Mouse (Mus musculus) heart, postnatal 0 days (tissue): ENCODE results near the gene Sbno1. TPM values are rescaled to one million over a fixed set of nuclear protein-coding genes. Genes with fewer than 3 reads are reported as not detected.
"Not testable (repeated sequence)": the region's sequence is repeated elsewhere in the genome, so short reads cannot be mapped to it uniquely, and the experiment has no call there.

Experiments
- ATAC-seq: fragments of 200-750 bp; cut with Nextera tagmentation; 2 replicates; pipeline ENCODE4 v1.8.0; 2017; ENCODE audit warnings: low read depth, moderate number of reproducible peaks, moderate library complexity; ENCODE audit not compliant: insufficient read depth
- DNase-seq: peaks from one replicate; pipeline ENCODE4 v3.0.0-alpha.2; 2016; ENCODE audit warnings: low spot score
- H3K27ac ChIP-seq: fragments of 300-500 bp; sonication (generic); 2 replicates; pipeline ENCODE4 v1.5.1; 2014; ENCODE audit warnings: low read depth, mild to moderate bottlenecking
- H3K27me3 ChIP-seq: fragments of 300-500 bp; sonication (generic); 2 replicates; pipeline ENCODE4 v1.6.1; 2014; ENCODE audit warnings: low read length, mixed read lengths; ENCODE audit not compliant: control insufficient read depth, insufficient read depth
- H3K36me3 ChIP-seq: fragments of 300-500 bp; sonication (generic); replicated peaks from 2 replicates; pipeline ENCODE4 v1.6.1; 2014; ENCODE audit warnings: low read length, mixed read lengths; ENCODE audit not compliant: control insufficient read depth, insufficient read depth
- H3K4me1 ChIP-seq: fragments of 300-500 bp; sonication (generic); 2 replicates; pipeline ENCODE4 v1.6.1; 2014; ENCODE audit warnings: antibody characterized with exemption; ENCODE audit not compliant: control insufficient read depth, insufficient read depth
- H3K4me2 ChIP-seq: fragments of 300-500 bp; sonication (generic); 2 replicates; pipeline ENCODE4 v1.6.1; 2014; ENCODE audit warnings: low read depth, mild to moderate bottlenecking, low read length, moderate library complexity
- H3K4me3 ChIP-seq: fragments of 300-500 bp; sonication (generic); 2 replicates; pipeline ENCODE4 v1.5.1; 2014; ENCODE audit warnings: low read depth, low read length
- H3K9ac ChIP-seq: fragments of 300-500 bp; sonication (generic); replicated peaks from 2 replicates; pipeline ENCODE4 v1.6.1; 2014; ENCODE audit warnings: low read depth, low read length, mixed read lengths
- H3K9me3 ChIP-seq: fragments of 300-500 bp; sonication (generic); replicated peaks from 2 replicates; pipeline ENCODE4 v1.6.1; 2016; ENCODE audit warnings: low read length; ENCODE audit not compliant: control insufficient read depth
- CTCF ChIP-seq: IDR thresholded peaks from 2 replicates; pipeline ENCODE4 v1.5.1; 2016; ENCODE audit warnings: antibody characterized with exemption, control low read depth, low read depth
- EP300 ChIP-seq: IDR thresholded peaks from 2 replicates; pipeline ENCODE4 v1.6.1; 2016; ENCODE audit warnings: antibody characterized with exemption, low read depth
- WGBS: fragments of 180-500 bp; shearing (Covaris S2); extraction: QIAGEN DNeasy Blood & Tissue Kit; methylation state at CpG from one replicate; pipeline ENCODE4 v1.1.7; 2014; 5-methylcytosine and 5-hydroxymethylcytosine counted together
- polyA plus RNA-seq: library from polyadenylated mRNA; unstranded; fragments of >200 nt; fragmentation: Nextera tagmentation; extraction: Ambion mirVana; gene quantifications from 2 replicates; pipeline ENCODE4 v1.2.1, GENCODE M21; 2015
- total RNA-seq: library from RNA; depleted of rRNA; stranded (reverse); fragments of >200 nt; gene quantifications from 2 replicates; pipeline ENCODE4 v1.2.3, GENCODE M21; 2014; ENCODE audit warnings: low replicate concordance

The Sbno1 gene
- total and polyA plus RNA-seq, 2 experiments from 2014 or later: 33.8 to 52.8 TPM

DNA sequence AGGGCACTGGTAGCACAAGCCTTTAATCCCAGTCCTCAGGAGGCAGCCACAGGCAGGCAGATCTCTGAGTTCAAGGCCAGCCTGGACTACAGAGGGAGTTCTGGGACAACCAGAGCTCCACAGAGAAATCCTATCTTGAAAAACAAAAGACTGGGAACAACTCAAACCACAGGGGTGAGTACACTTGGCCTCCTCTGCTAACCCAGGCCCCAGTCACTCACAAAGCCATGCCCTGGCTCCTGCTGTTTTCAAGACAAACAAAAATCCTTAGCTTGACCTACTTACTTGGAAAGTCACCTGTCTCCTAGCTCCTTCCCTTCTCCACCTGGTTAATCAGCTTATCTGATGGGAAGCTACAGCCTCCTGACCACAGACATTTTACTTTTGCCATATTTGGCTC, 39.1 kb upstream of the Sbno1 start:
- Histone ChIP-seq H3K4me2 (no peak overlapping the region), H3K9ac (no peak overlapping the region), H3K4me3 (no peak overlapping the region), H3K9me3 (no peaks in the 10 kb centered on the region), H3K36me3 (peaks cover 44% of the 10 kb centered on the region), H3K27ac (no peak overlapping the region), H3K27me3 (no peaks in the 10 kb centered on the region), H3K4me1 (no peaks in the 10 kb centered on the region)
- TF ChIP-seq CTCF: no peak
- no peak for TF ChIP-seq EP300
- no peak for DNase-seq
- ATAC-seq: no peak

DNA sequence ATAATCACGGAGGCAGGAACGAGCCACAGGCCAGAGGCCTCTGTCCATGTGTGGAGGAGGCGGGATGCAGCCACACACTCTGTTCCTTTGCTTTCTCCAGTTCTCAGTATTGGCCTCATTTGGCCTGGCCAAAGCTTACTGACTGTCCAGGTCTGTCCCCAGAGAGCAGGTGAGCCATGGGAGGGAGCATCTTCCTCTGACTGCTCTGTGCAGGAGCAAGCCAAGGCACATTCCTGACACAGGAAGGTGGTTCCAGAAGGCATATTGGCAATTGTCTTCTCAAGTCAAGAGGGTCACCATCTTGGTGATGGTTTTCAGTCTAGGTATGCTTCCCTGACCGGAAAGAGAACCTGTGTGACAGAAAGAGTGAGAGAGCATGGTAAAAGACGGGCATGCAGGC, 37.7 kb upstream of the Sbno1 start:
- H3K4me2 ChIP-seq: no peak overlapping the region
- peaks cover 56% of the 10 kb centered on the region for H3K36me3 ChIP-seq
- ATAC-seq (no peak), DNase-seq (no peak)
- no peaks in the 10 kb centered on the region for H3K9me3 ChIP-seq
- H3K27me3 ChIP-seq: no peaks in the 10 kb centered on the region
- H3K4me1 ChIP-seq: no peaks in the 10 kb centered on the region
- H3K9ac ChIP-seq: no peak overlapping the region
- 81% methylated on average over 5 of the region's 5 CpGs for WGBS
- H3K4me3 ChIP-seq: no peak overlapping the region
- TF ChIP-seq EP300 (no peak), CTCF (no peak)
- H3K27ac ChIP-seq: no peak overlapping the region

DNA sequence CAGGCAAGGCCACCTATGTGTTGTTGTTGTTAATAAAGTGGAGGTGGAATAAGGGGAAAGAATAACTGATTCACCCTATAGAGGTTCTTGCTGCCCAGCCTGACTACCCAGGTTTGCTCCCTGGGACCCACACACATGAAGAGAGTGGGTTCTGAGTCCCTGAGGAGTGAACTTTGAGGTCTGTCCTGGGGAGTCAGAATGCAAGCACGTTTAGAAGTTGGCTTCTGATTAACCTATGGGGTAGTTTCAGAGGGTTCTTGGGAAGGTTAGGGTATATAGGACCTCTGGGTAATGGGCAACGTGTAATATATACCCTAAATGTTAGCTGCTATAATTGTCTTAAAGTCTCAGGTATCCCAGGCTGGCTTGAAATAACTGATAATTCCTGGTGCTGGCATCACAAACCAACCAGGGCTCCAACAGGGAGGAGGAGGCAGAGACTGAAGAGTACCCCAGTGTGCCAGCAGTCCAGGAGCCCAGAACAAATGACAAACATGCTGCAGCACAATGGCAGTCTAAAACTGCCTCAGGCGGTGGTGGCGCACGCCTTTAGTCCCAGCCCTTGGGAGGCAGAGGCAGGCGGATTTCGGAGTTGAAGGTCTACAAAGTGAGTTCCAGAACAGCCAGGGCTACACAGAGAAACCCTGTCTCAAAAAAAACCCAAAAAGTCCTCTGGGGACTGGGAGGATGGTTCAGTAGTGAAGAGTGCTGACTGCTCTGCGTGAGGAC, 36.7 kb upstream of the Sbno1 start:
- 90% methylated on average over 8 of the region's 8 CpGs for WGBS
- Histone ChIP-seq H3K36me3 (peaks cover 59% of the 10 kb centered on the region), H3K4me1 (no peaks in the 10 kb centered on the region), H3K4me3 (no peak overlapping the region), H3K27me3 (no peaks in the 10 kb centered on the region), H3K4me2 (no peak overlapping the region), H3K9me3 (no peaks in the 10 kb centered on the region), H3K9ac (no peak overlapping the region), H3K27ac (no peak overlapping the region)
- no peak for DNase-seq
- ATAC-seq: no peak
- TF ChIP-seq CTCF (no peak), EP300 (no peak)

DNA sequence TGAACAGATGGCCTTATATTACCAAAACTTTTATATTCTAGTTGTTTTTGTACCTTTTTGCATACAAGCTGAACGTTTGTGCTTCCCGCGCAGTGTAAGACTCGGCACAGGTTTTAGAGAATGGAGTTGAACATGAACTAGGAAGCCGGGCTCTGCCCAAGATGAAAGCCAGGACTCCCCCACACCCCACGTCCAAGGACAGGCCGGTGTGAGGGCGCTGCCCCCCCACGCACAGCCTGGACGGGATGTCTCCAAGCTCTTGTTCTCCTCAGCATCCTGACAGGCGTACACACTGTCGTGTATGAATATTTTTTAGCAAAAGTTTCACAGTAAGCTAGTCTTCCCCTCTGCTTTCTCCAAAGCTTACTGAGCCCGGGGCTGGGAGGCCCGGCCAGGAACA, 35.1 kb upstream of the Sbno1 start:
- WGBS: 86% methylated on average over 14 of the region's 14 CpGs

DNA sequence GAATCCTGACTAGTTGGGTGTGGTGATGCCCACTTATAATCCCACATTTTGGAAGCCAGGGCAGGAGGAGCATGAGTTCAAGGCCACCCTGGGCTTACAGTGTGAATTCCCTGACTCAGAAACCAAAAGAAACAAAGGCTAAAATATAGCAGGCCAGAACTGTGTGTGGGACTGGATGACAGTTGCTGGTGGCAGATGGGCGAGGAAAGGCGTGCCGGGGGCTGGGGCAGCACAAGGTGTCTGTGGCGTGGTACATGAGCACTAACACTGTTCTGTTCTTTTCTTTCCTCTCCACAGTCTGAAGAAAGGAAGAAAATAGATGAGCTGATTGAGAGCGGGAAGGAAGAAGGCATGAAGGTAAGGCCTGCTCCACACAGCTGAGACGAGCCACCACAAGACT, 31.0 kb upstream of the Sbno1 start:
- Histone ChIP-seq H3K4me3 (no peak overlapping the region), H3K27me3 (no peaks in the 10 kb centered on the region), H3K27ac (no peak overlapping the region), H3K36me3 (peaks cover 83% of the 10 kb centered on the region), H3K9me3 (no peaks in the 10 kb centered on the region), H3K4me2 (no peak overlapping the region), H3K9ac (no peak overlapping the region), H3K4me1 (no peaks in the 10 kb centered on the region)
- TF ChIP-seq CTCF (no peak), EP300 (no peak)
- DNase-seq (no peak), ATAC-seq (no peak)
- WGBS: 90% methylated on average over 6 of the region's 6 CpGs

More for the DNA sequence above, 35.1 kb upstream of the Sbno1 start:
- H3K9ac ChIP-seq, H3K4me1 ChIP-seq, ATAC-seq, H3K4me2 ChIP-seq, H3K9me3 ChIP-seq, DNase-seq, H3K4me3 ChIP-seq, H3K27ac ChIP-seq, H3K27me3 ChIP-seq: not testable (repeated sequence)
- H3K36me3 ChIP-seq: peaks cover 72% of the 10 kb centered on the region

DNA sequence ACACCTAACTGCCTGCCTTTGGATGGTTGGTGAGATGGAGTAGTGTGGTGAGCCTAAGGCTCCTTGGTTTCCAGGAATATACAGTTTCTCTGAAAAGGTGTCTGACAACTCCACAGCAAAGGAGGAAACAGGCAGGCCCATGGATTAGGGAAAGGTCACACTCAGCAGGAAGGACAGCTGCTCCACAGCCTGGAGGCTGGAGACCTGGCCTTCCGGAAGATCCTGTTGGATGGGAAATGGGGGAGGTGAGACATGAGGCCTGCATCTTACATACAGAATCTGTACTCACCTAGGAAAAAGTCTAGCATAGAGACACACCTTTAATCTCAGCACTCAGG, 28.2 kb upstream of the Sbno1 start:
- no peak for DNase-seq
- Histone ChIP-seq H3K4me1 (no peaks in the 10 kb centered on the region), H3K36me3 (peaks cover 88% of the 10 kb centered on the region), H3K4me2 (no peak overlapping the region), H3K9ac (no peak overlapping the region), H3K27me3 (no peaks in the 10 kb centered on the region), H3K4me3 (no peak overlapping the region), H3K27ac (peak overlapping the region; percentile 48; the same call in 1 of the 2 replicates), H3K9me3 (no peaks in the 10 kb centered on the region)
- WGBS: 71% methylated on average over 1 of the region's 1 CpGs
- no peak for ATAC-seq
- TF ChIP-seq CTCF (no peak), EP300 (no peak)
